Mouse (Mus musculus) stomach, embryonic 14.5 days (tissue): Measurements from ENCODE around the gene Slc13a1. TPM values are rescaled to one million over a fixed set of nuclear protein-coding genes. Genes with fewer than 3 reads are reported as not detected.
A peak's percentile ranks its signal among the peaks of the same experiment; 100 is the strongest.

Experiments
- ATAC-seq: fragments of 200-750 bp; cut with Nextera tagmentation; 2 replicates; pipeline ENCODE4 v1.8.0; 2017; ENCODE audit warnings: low read depth, moderate TSS enrichment; ENCODE audit not compliant: insufficient number of reproducible peaks, insufficient read depth, low FRiP score
- H3K27ac ChIP-seq: fragments of 300-500 bp; sonication (generic); 2 replicates; pipeline ENCODE4 v1.5.1; 2014; ENCODE audit warnings: mild to moderate bottlenecking, low read length, moderate library complexity, mixed read lengths
- H3K27me3 ChIP-seq: fragments of 300-500 bp; sonication (generic); 2 replicates; pipeline ENCODE4 v1.6.1; 2014; ENCODE audit warnings: low read length, control low read depth, mixed read lengths; ENCODE audit not compliant: control insufficient read depth, insufficient read depth
- H3K36me3 ChIP-seq: fragments of 300-500 bp; sonication (generic); 2 replicates; pipeline ENCODE4 v1.6.1; 2014; ENCODE audit warnings: mild to moderate bottlenecking, control low read depth, low read length, moderate library complexity, mixed read lengths; ENCODE audit not compliant: control insufficient read depth, insufficient read depth
- H3K4me1 ChIP-seq: fragments of 300-500 bp; sonication (generic); 2 replicates; pipeline ENCODE4 v1.6.1; 2014; ENCODE audit warnings: low read length, control low read depth, mixed read lengths; ENCODE audit not compliant: control insufficient read depth, insufficient read depth
- H3K4me2 ChIP-seq: fragments of 300-500 bp; sonication (generic); replicated peaks from 2 replicates; pipeline ENCODE4 v1.6.1; 2014; ENCODE audit warnings: low read depth, low read length, control low read depth
- H3K4me3 ChIP-seq: fragments of 300-500 bp; sonication (generic); 2 replicates; pipeline ENCODE4 v1.5.1; 2014; ENCODE audit warnings: low read depth, low read length, control low read depth
- H3K9ac ChIP-seq: fragments of 300-500 bp; sonication (generic); replicated peaks from 2 replicates; pipeline ENCODE4 v1.6.1; 2014; ENCODE audit warnings: low read depth, mild to moderate bottlenecking, control low read depth, low read length, moderate library complexity, mixed read lengths
- H3K9me3 ChIP-seq: fragments of 300-500 bp; sonication (generic); 2 replicates; pipeline ENCODE4 v1.6.1; 2016; ENCODE audit warnings: low read depth, low read length, control low read depth; ENCODE audit not compliant: control insufficient read depth
- WGBS: fragments of 180-500 bp; shearing (Covaris S2); extraction: QIAGEN DNeasy Blood & Tissue Kit; methylation state at CpG from one replicate; pipeline ENCODE4 v1.1.7; 2014; 5-methylcytosine and 5-hydroxymethylcytosine counted together
- polyA plus RNA-seq: library from polyadenylated mRNA; unstranded; fragments of >200 nt; fragmentation: Nextera tagmentation; extraction: Ambion mirVana; gene quantifications from 2 replicates; pipeline ENCODE4 v1.2.1, GENCODE M21; 2014

Gene Slc13a1
- polyA plus RNA-seq, 1 experiment from 2014 or later: 0.09 TPM

DNA sequence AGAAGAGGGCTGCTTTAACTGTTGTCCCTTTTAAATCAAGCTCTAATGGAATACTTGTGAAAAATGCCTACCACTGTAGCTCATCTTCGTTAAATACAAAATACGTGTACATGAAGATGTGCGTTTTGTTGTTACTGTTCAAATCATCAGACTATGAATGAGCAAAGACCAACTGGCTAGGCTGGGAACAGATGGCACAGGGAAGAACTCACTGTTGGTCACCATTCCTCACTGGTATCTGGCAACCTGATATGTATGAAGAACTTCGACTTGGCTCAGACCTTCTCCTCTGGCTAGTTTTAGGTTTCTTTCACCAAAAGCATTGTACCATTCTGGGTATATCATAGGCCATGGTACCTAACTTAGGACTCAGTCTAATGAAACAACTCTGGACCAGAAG lies 59.4 kb downstream of the Slc13a1 start:
- no peak overlapping the region for H3K4me2 ChIP-seq
- H3K27me3 ChIP-seq: no peaks in the 10 kb centered on the region
- no peak overlapping the region for H3K27ac ChIP-seq
- H3K9ac ChIP-seq: no peak overlapping the region
- WGBS: 93% methylated on average over 4 of the region's 4 CpGs
- H3K4me1 ChIP-seq: no peaks in the 10 kb centered on the region
- no peak overlapping the region for H3K4me3 ChIP-seq
- no peaks in the 10 kb centered on the region for H3K9me3 ChIP-seq
- ATAC-seq: no peak
- no peaks in the 10 kb centered on the region for H3K36me3 ChIP-seq

DNA sequence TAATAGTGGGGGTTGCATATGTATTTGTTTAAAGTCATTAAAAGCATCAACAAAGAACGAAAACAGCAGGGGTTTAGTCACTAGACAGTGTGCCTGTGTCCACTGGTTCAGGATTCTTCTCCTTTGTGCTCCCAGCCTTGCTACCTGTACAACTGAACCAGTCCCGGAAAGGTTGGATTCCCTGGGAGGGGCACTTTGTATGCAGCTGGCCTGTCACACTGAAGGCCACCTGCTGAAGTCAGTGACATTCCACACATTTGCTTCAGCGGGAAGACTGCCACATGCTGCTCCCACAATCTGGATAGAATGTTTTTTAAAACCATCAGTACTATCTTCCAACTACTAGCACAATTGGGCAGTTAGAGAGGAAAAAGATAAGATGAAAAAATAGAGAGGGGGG lies 61.7 kb downstream of the Slc13a1 start:
- ATAC-seq: no peak
- H3K4me3 ChIP-seq: no peak overlapping the region

DNA sequence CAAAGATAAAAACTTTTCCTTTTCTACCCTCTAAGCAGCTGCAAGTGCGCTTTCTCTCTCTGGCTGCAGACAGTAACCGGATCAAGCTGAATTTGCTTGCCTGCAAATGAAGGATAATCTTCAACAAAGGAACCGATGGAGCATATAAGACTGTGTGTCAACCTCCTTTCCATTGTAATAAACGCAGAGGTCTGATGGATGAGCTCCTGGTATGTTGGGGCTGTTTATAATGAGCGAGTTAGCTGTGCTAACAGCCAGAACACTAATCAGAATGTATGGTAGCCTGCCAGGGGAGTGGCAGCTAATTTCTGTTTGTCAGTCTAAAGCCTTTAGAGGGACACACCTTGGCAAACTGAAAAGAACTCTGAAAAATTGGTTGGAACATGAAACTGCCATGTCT lies 62.2 kb downstream of the Slc13a1 start:
- H3K27ac ChIP-seq: no peak overlapping the region
- H3K4me3 ChIP-seq: no peak overlapping the region
- H3K36me3 ChIP-seq: no peaks in the 10 kb centered on the region
- 0 out of 2 replicates have a peak, but pooled peaks have one; percentile 49 for ATAC-seq
- no peaks in the 10 kb centered on the region for H3K9me3 ChIP-seq
- WGBS: 39% methylated on average over 5 of the region's 5 CpGs
- no peaks in the 10 kb centered on the region for H3K4me1 ChIP-seq
- H3K4me2 ChIP-seq: no peak overlapping the region
- H3K27me3 ChIP-seq: no peaks in the 10 kb centered on the region
- H3K9ac ChIP-seq: no peak overlapping the region

More for the DNA sequence above, 61.7 kb downstream of the Slc13a1 start:
- no peaks in the 10 kb centered on the region for H3K4me1 ChIP-seq
- 49% methylated on average over 3 of the region's 3 CpGs for WGBS
- no peaks in the 10 kb centered on the region for H3K27me3 ChIP-seq
- no peaks in the 10 kb centered on the region for H3K36me3 ChIP-seq
- H3K9ac ChIP-seq: no peak overlapping the region
- H3K4me2 ChIP-seq: no peak overlapping the region
- no peaks in the 10 kb centered on the region for H3K9me3 ChIP-seq
- no peak overlapping the region for H3K27ac ChIP-seq

DNA sequence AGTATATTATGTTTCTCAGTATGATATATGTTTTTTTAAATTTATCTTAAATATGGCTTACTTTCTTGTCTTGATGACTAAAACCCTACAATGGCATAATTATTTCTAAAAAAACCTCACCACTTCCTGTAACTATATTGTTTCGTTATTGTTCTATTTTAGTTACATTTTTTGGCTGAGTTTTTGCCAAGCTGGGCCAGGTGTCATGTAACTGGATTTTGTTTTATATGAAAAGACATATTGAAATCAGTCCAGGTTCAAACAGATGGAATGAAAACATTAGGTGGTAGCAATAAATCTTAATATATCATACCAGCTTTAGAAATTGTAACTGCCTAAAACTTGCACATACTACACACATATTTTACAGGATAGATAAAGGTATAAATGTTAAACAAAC lies 66.6 kb downstream of the Slc13a1 start:
- H3K27me3 ChIP-seq: no peaks in the 10 kb centered on the region
- no peak overlapping the region for H3K9ac ChIP-seq
- no peaks in the 10 kb centered on the region for H3K9me3 ChIP-seq
- H3K4me1 ChIP-seq: no peaks in the 10 kb centered on the region
- no peak overlapping the region for H3K27ac ChIP-seq
- 73% methylated on average over 1 of the region's 1 CpGs for WGBS
- ATAC-seq: no peak
- no peaks in the 10 kb centered on the region for H3K36me3 ChIP-seq
- H3K4me3 ChIP-seq: no peak overlapping the region
- H3K4me2 ChIP-seq: no peak overlapping the region

DNA sequence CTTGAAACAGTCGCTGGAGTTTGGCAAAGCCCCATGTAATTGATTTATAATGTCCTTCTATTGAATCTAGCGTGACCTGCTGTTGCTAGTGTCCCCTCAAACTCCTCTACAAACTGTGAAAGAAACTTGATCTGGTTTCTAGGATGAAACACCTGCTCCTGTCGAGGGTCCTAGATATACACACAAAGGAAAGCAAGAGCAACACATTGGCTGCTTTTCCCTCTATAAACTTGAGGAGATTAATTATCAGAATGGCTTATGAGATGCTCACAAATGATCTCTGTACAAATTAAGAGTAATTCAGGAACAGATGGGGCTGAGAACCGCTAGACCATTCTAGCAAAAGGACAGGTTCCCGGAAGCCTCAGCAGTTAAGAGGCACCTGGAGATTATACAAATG lies 67.2 kb downstream of the Slc13a1 start:
- no peaks in the 10 kb centered on the region for H3K36me3 ChIP-seq
- no peak overlapping the region for H3K9ac ChIP-seq
- no peaks in the 10 kb centered on the region for H3K4me1 ChIP-seq
- WGBS: 49% methylated on average over 5 of the region's 5 CpGs
- H3K27me3 ChIP-seq: no peaks in the 10 kb centered on the region
- H3K4me3 ChIP-seq: no peak overlapping the region
- ATAC-seq: no peak
- H3K9me3 ChIP-seq: no peaks in the 10 kb centered on the region
- no peak overlapping the region for H3K27ac ChIP-seq
- no peak overlapping the region for H3K4me2 ChIP-seq

DNA sequence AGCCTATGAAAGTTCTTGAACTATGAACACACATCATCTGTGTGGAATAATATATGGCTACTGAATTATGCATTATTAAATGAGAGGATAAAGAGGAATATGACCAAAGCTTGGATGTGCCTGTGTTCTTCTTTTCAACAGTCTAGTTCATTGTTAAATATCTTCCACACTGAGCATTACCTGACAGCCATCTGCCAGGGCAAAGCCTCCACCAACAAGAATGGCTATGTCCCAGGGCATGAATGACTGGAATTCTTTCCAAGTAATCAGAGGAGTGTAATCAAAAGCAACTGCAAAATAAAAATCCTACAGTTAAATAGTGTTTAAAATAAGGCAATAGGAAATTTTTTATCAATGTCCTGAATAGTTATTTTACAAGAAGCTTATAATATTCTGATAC lies 70.5 kb downstream of the Slc13a1 start:
- no peaks in the 10 kb centered on the region for H3K27me3 ChIP-seq
- no peak overlapping the region for H3K9ac ChIP-seq
- no peak overlapping the region for H3K4me3 ChIP-seq
- H3K36me3 ChIP-seq: no peaks in the 10 kb centered on the region
- H3K4me2 ChIP-seq: no peak overlapping the region
- no peaks in the 10 kb centered on the region for H3K9me3 ChIP-seq
- H3K27ac ChIP-seq: no peak overlapping the region
- no peaks in the 10 kb centered on the region for H3K4me1 ChIP-seq
- no peak for ATAC-seq

DNA sequence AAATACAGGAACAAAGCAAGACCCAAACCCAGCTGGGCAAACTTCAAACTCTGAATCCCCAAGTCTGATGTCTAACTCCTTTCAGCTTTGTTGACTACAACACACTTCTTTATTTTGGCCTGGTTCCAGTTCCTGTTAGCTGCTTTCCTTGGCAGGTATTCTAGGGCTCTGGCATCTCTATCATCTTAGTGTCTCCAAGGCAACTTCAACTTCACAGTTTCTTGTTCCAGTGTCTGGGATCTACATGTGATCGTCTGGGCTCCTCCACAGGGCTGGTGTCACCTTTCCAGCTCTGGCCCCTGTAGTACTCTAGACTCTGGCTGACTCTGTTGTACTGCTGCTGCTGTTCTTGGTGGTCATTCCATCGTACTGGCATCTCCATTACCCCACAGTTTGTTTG lies 91.8 kb downstream of the Slc13a1 start:
- H3K9ac ChIP-seq: no peak overlapping the region
- ATAC-seq: no peak
- H3K4me1 ChIP-seq: no peaks in the 10 kb centered on the region
- H3K9me3 ChIP-seq: no peaks in the 10 kb centered on the region
- H3K27me3 ChIP-seq: no peaks in the 10 kb centered on the region
- H3K27ac ChIP-seq: no peak overlapping the region
- H3K4me2 ChIP-seq: no peak overlapping the region
- WGBS: 76% methylated on average over 2 of the region's 2 CpGs
- H3K36me3 ChIP-seq: no peaks in the 10 kb centered on the region
- no peak overlapping the region for H3K4me3 ChIP-seq

DNA sequence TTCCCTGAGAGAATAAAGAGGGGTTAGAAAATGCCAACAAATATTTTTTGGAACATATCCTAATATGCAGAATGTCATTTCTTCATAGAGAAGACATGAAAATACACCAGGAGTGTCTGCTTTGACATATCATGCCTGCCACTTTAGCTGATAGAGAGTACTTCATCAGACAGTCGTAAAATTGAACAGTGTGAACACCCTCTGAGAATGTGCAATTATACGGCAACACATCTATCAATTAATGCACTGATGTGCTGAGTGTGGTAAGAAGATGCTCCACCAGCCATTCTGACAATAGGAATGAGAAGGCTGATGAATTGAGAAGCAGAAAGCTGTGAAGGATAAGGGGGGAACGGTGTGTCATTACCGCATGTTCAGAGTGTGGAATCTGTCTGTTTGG lies 95.1 kb downstream of the Slc13a1 start:
- no peak overlapping the region for H3K9ac ChIP-seq
- no peak overlapping the region for H3K27ac ChIP-seq
- no peak overlapping the region for H3K4me2 ChIP-seq
- no peaks in the 10 kb centered on the region for H3K4me1 ChIP-seq
- no peak for ATAC-seq
- WGBS: 69% methylated on average over 4 of the region's 4 CpGs
- no peaks in the 10 kb centered on the region for H3K27me3 ChIP-seq
- H3K4me3 ChIP-seq: no peak overlapping the region
- no peaks in the 10 kb centered on the region for H3K36me3 ChIP-seq
- H3K9me3 ChIP-seq: no peaks in the 10 kb centered on the region

DNA sequence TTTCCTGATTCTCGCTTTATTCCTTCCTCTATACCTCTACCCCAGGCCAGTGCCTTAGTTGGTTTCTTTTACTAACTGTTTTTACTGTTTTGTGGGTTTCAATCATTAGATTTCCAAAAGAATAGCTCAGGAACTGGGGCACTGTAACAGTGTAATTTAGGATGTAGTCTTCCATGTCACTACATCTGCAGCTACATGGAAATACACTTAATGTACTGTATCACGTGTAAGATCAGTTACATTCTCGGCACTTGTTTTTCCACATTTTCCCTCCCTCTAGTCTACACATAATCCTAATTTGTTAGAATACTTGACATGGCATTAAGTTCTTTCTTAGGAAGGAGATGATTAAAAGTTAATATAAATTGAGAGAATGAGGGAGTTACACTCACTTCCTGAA lies 108.1 kb downstream of the Slc13a1 start:
- no peaks in the 10 kb centered on the region for H3K27me3 ChIP-seq

More for the DNA sequence above, 108.1 kb downstream of the Slc13a1 start:
- no peak overlapping the region for H3K4me2 ChIP-seq
- no peak overlapping the region for H3K9ac ChIP-seq
- ATAC-seq: no peak
- no peaks in the 10 kb centered on the region for H3K9me3 ChIP-seq
- H3K27ac ChIP-seq: no peak overlapping the region
- H3K36me3 ChIP-seq: no peaks in the 10 kb centered on the region
- H3K4me1 ChIP-seq: no peaks in the 10 kb centered on the region
- no peak overlapping the region for H3K4me3 ChIP-seq
- WGBS: 76% methylated on average over 3 of the region's 3 CpGs
